Mouse (Mus musculus): ENCODE results near the gene Zfp866.

- no peak for TF ChIP-seq CTCF (IDR thresholded peaks at IDR 0.05; ENCODE audit: extremely low read depth, insufficient read length, insufficient replicate concordance, low read depth, low read length)
- TF ChIP-seq POLR2A (IDR thresholded peaks at IDR 0.05; ENCODE audit: low read depth, low read length): peak; percentile 62; the same call in 1 of the 2 replicates
Observed at GRCm38 (mm10) chr8:69790773-69791367, at the start of gene Zfp866, which contains the start of gene Atp13a1.
